ENCODE assay signal across 8 mouse cellular contexts in genomic region chr11:96827062-96827581, GRCm38 (mm10). TPM values are rescaled to one million over a fixed set of nuclear protein-coding genes. Genes with fewer than 3 reads are reported as not detected.
DNase-seq lines count a peak whose midpoint lies in the region; ATAC-seq and TF ChIP-seq lines count a peak whose summit lies in the region.

No protein-coding gene starts in this region.

- DNase-seq in left cerebral cortex, adult 2 months (ENCODE audit: extremely low spot score in 1 of 2, low spot score in 2 of 2), result no peak
- no peak for DNase-seq in left cerebral cortex, postnatal 36 days (ENCODE audit: low spot score in 2 of 2)
- no peak for DNase-seq in embryonic facial prominence, embryonic 14.5 days (ENCODE audit: low spot score)
- DNase-seq in hindbrain, postnatal 0 days (ENCODE audit: low spot score), result no peak
- DNase-seq in urinary bladder, postnatal 36 days (ENCODE audit: low spot score in 2 of 2), result no peak
- DNase-seq in Muller cell, postnatal 12 days (ENCODE audit: inconsistent ontology term), result no peak
- DNase-seq in layer of hippocampus, adult 9-11 months, result no peak

- H3K36me3 ChIP-seq in embryonic facial prominence, embryonic 14.5 days (ENCODE audit: control insufficient read depth, insufficient read depth, low read length), result peaks cover 32% of the 10 kb centered on the region
- no peaks in the 10 kb centered on the region for H3K36me3 ChIP-seq in hindbrain, postnatal 0 days (ENCODE audit: insufficient read depth, low read length)
- peaks cover 44% of the 10 kb centered on the region for H3K36me3 ChIP-seq in liver, embryonic 15.5 days (replicated peaks)

- ATAC-seq in embryonic facial prominence, embryonic 14.5 days (ENCODE audit: low read depth), result no peak
- ATAC-seq in hindbrain, postnatal 0 days, result no peak
- ATAC-seq in liver, embryonic 15.5 days (ENCODE audit: insufficient read depth), result no peak

- H3K27ac ChIP-seq in left cerebral cortex, adult 2 months, result peak overlapping the region; percentile 56
- H3K27ac ChIP-seq in embryonic facial prominence, embryonic 14.5 days (replicated peaks; ENCODE audit: low read depth, low read length), result no peak overlapping the region
- peak overlapping the region; percentile 41; the same call in 1 of the 2 replicates for H3K27ac ChIP-seq in hindbrain, postnatal 0 days
- 0 out of 2 replicates have a peak overlapping the region, but pooled peaks have one; percentile 19 for H3K27ac ChIP-seq in liver, embryonic 15.5 days (replicated peaks)

- H3K9me3 ChIP-seq in embryonic facial prominence, embryonic 14.5 days (ENCODE audit: control insufficient read depth, low read length), result no peaks in the 10 kb centered on the region
- H3K9me3 ChIP-seq in hindbrain, postnatal 0 days (ENCODE audit: low read length), result no peaks in the 10 kb centered on the region
- no peaks in the 10 kb centered on the region for H3K9me3 ChIP-seq in liver, embryonic 15.5 days (replicated peaks)

- H3K4me2 ChIP-seq in embryonic facial prominence, embryonic 14.5 days (ENCODE audit: low read depth, low read length), result peak overlapping the region; percentile 90
- H3K4me2 ChIP-seq in hindbrain, postnatal 0 days (ENCODE audit: low read depth, low read length), result peak overlapping the region; percentile 82
- H3K4me2 ChIP-seq in liver, embryonic 15.5 days, result peak overlapping the region; percentile 31

- no peak for TF ChIP-seq CTCF in left cerebral cortex, adult 2 months (IDR thresholded peaks at IDR 0.05)
- no peak for TF ChIP-seq CTCF in hindbrain, postnatal 0 days (IDR thresholded peaks at IDR 0.05; ENCODE audit: low read depth)

- H3K27me3 ChIP-seq in embryonic facial prominence, embryonic 14.5 days (replicated peaks; ENCODE audit: control insufficient read depth, insufficient read depth, low read length), result no peaks in the 10 kb centered on the region
- no peaks in the 10 kb centered on the region for H3K27me3 ChIP-seq in hindbrain, postnatal 0 days (ENCODE audit: insufficient read depth, low read length)
- H3K27me3 ChIP-seq in liver, embryonic 15.5 days, result no peaks in the 10 kb centered on the region

- intact Hi-C loops in left cerebral cortex, adult 2 months (cut with DNase I), result no loop called here
- intact Hi-C loops in left cerebral cortex, postnatal 36 days (cut with DNase I), result no loop called here

- H3K4me3 ChIP-seq in left cerebral cortex, adult 2 months, result peak overlapping the region; percentile 14; the same call in 1 of the 2 replicates
- peak overlapping the region; percentile 11; the same call in 1 of the 2 replicates for H3K4me3 ChIP-seq in embryonic facial prominence, embryonic 14.5 days (ENCODE audit: low read depth, low read length)
- 0 out of 2 replicates have a peak overlapping the region, but pooled peaks have one; percentile 6 for H3K4me3 ChIP-seq in hindbrain, postnatal 0 days (ENCODE audit: low read length)
- H3K4me3 ChIP-seq in liver, embryonic 15.5 days (replicated peaks), result no peak overlapping the region

- 80% methylated on average over 12 of the region's 12 CpGs for WGBS in embryonic facial prominence, embryonic 14.5 days
- 52% methylated on average over 12 of the region's 12 CpGs for WGBS in hindbrain, postnatal 0 days
- WGBS in liver, embryonic 15.5 days (ENCODE audit: insufficient replicate concordance), result 85% methylated on average over 12 of the region's 12 CpGs

- H3K9ac ChIP-seq in embryonic facial prominence, embryonic 14.5 days (ENCODE audit: low read depth, low read length), result peak overlapping the region; percentile 5; the same call in 1 of the 2 replicates
- 0 out of 2 replicates have a peak overlapping the region, but pooled peaks have one; percentile 24 for H3K9ac ChIP-seq in hindbrain, postnatal 0 days (replicated peaks; ENCODE audit: low read length)
- H3K9ac ChIP-seq in liver, embryonic 15.5 days, result no peak overlapping the region

- peaks cover 55% of the 10 kb centered on the region for H3K4me1 ChIP-seq in embryonic facial prominence, embryonic 14.5 days (ENCODE audit: control insufficient read depth, insufficient read depth, low read length)
- peaks cover 46% of the 10 kb centered on the region for H3K4me1 ChIP-seq in hindbrain, postnatal 0 days (ENCODE audit: insufficient read depth, low read length)
- H3K4me1 ChIP-seq in liver, embryonic 15.5 days (replicated peaks), result peaks cover 75% of the 10 kb centered on the region

RNA-seq across cellular contexts. Expression of gene Nfe2l1, which starts 2.6 kb away (rescaled TPM):
- 100 to 1,000 TPM; 281 to 290 TPM for total RNA-seq in left cerebral cortex, adult 2 months (2021)
- total RNA-seq in left cerebral cortex, postnatal 36 days (2021), result 100 to 1,000 TPM; 262 to 282 TPM
- polyA plus RNA-seq in embryonic facial prominence, embryonic 14.5 days (2014; fragmentation: Nextera tagmentation; extraction: Ambion mirVana), result 54.6 and 56.0 TPM in 2 replicates
- 91.4 and 92.8 TPM in 2 replicates for total RNA-seq in hindbrain, postnatal 0 days (2014; rRNA removed)
- polyA plus RNA-seq in hindbrain, postnatal 0 days (2015; fragmentation: Nextera tagmentation; extraction: Ambion mirVana), result 67.2 and 69.0 TPM in 2 replicates
- polyA plus RNA-seq in liver, embryonic 15.5 days (2015; fragmentation: Nextera tagmentation; extraction: Ambion mirVana), result 18.8 and 20.8 TPM in 2 replicates

RNA-seq across cellular contexts. Expression of gene Copz2, which starts 22.5 kb away (rescaled TPM):
- total RNA-seq in left cerebral cortex, adult 2 months (2021), result 1 to 10 TPM; 4.8 to 5.0 TPM
- 1 to 10 TPM; 4.5 to 5.0 TPM for total RNA-seq in left cerebral cortex, postnatal 36 days (2021)
- polyA plus RNA-seq in embryonic facial prominence, embryonic 14.5 days (2014; fragmentation: Nextera tagmentation; extraction: Ambion mirVana), result 228 and 237 TPM in 2 replicates
- 6.3 and 12.6 TPM in 2 replicates for total RNA-seq in hindbrain, postnatal 0 days (2014; rRNA removed)
- 26.4 and 28.1 TPM in 2 replicates for polyA plus RNA-seq in hindbrain, postnatal 0 days (2015; fragmentation: Nextera tagmentation; extraction: Ambion mirVana)
- 21.1 and 21.4 TPM in 2 replicates for polyA plus RNA-seq in liver, embryonic 15.5 days (2015; fragmentation: Nextera tagmentation; extraction: Ambion mirVana)

RNA-seq across cellular contexts. Expression of gene Cbx1, which starts 38.2 kb away (rescaled TPM):
- total RNA-seq in left cerebral cortex, adult 2 months (2021), result 10 to 100 TPM; 45.5 to 46.5 TPM
- 10 to 100 TPM; 40.8 to 46.9 TPM for total RNA-seq in left cerebral cortex, postnatal 36 days (2021)
- 80.2 and 82.8 TPM in 2 replicates for polyA plus RNA-seq in embryonic facial prominence, embryonic 14.5 days (2014; fragmentation: Nextera tagmentation; extraction: Ambion mirVana)
- 23.1 and 27.9 TPM in 2 replicates for total RNA-seq in hindbrain, postnatal 0 days (2014; rRNA removed)
- 57.2 and 63.0 TPM in 2 replicates for polyA plus RNA-seq in hindbrain, postnatal 0 days (2015; fragmentation: Nextera tagmentation; extraction: Ambion mirVana)
- polyA plus RNA-seq in liver, embryonic 15.5 days (2015; fragmentation: Nextera tagmentation; extraction: Ambion mirVana), result 26.1 and 29.8 TPM in 2 replicates

RNA-seq across cellular contexts. Expression of gene Snx11, which starts 49.8 kb away (rescaled TPM):
- 10 to 100 TPM; 49.7 to 52.2 TPM for total RNA-seq in left cerebral cortex, adult 2 months (2021)
- 10 to 100 TPM; 40.4 to 49.0 TPM for total RNA-seq in left cerebral cortex, postnatal 36 days (2021)
- 11.2 and 11.7 TPM in 2 replicates for polyA plus RNA-seq in embryonic facial prominence, embryonic 14.5 days (2014; fragmentation: Nextera tagmentation; extraction: Ambion mirVana)
- total RNA-seq in hindbrain, postnatal 0 days (2014; rRNA removed), result 66.0 and 71.4 TPM in 2 replicates
- 36.5 and 40.9 TPM in 2 replicates for polyA plus RNA-seq in hindbrain, postnatal 0 days (2015; fragmentation: Nextera tagmentation; extraction: Ambion mirVana)
- 8.6 and 8.7 TPM in 2 replicates for polyA plus RNA-seq in liver, embryonic 15.5 days (2015; fragmentation: Nextera tagmentation; extraction: Ambion mirVana)

Comparison
In these comparisons a context has a peak if more than half of its experiments do, and no peak if none do; other contexts are left out.
1. H3K4me2 ChIP-seq: peak in every context shown above with its lines; median percentile 90 in embryonic facial prominence, embryonic 14.5 days; 82 in hindbrain, postnatal 0 days; 31 in liver, embryonic 15.5 days.